Mouse (Mus musculus): ENCODE results near the gene Anapc4. TPM values are rescaled to one million over a fixed set of nuclear protein-coding genes. Genes with fewer than 3 reads are reported as not detected.

Anapc4 gene
- 105 and 106 TPM in 2 replicates for polyA plus RNA-seq (2015; fragmentation: Nextera tagmentation; extraction: Ambion mirVana)

GRCm38 (mm10) chr5:52833761-52834274 is at the start of gene Anapc4:
Gene Anapc4, plus strand, starts transcription at chr5:52834012.
- no peaks in the 10 kb centered on the region for H3K9me3 ChIP-seq (ENCODE audit: low read length)
- peak within 1 kb of the TSS; percentile 89 for H3K4me2 ChIP-seq (replicated peaks; ENCODE audit: low read depth, low read length)
- H3K36me3 ChIP-seq (ENCODE audit: insufficient read depth, low read length) = 0 out of 2 replicates have a peak, but pooled peaks cover 6% of the 10 kb centered on the region
- peaks cover 23% of the 10 kb centered on the region for H3K4me1 ChIP-seq (ENCODE audit: insufficient read depth, low read length)
- WGBS = under 1% methylated on average over 43 of the region's 50 CpGs
- H3K27ac ChIP-seq (ENCODE audit: low read length) = peak within 1 kb of the TSS; percentile 93
- no peaks in the 10 kb centered on the region for H3K27me3 ChIP-seq (ENCODE audit: insufficient read depth, low read length)
- peak within 1 kb of the TSS; percentile 93 for H3K4me3 ChIP-seq (ENCODE audit: low read length)
- peak; percentile 100 for ATAC-seq (ENCODE audit: low FRiP score, low TSS enrichment)
- H3K9ac ChIP-seq (replicated peaks; ENCODE audit: low read length) = peak within 1 kb of the TSS; percentile 95

GRCm38 (mm10) chr5:52786556-52787322 is 47.1 kb upstream of the Anapc4 start:
- Histone ChIP-seq H3K27me3 (ENCODE audit: insufficient read depth, low read length) (no peaks in the 10 kb centered on the region), H3K36me3 (ENCODE audit: insufficient read depth, low read length) (peaks cover 18% of the 10 kb centered on the region), H3K4me3 (ENCODE audit: low read length) (no peak overlapping the region), H3K4me1 (ENCODE audit: insufficient read depth, low read length) (no peaks in the 10 kb centered on the region), H3K4me2 (replicated peaks; ENCODE audit: low read depth, low read length) (no peak overlapping the region), H3K9ac (replicated peaks; ENCODE audit: low read length) (no peak overlapping the region), H3K27ac (ENCODE audit: low read length) (no peak overlapping the region), H3K9me3 (ENCODE audit: low read length) (0 out of 2 replicates have a peak, but pooled peaks cover 2% of the 10 kb centered on the region)
- 72% methylated on average over 7 of the region's 7 CpGs for WGBS
- no peak for ATAC-seq (ENCODE audit: low FRiP score, low TSS enrichment)

GRCm38 (mm10) chr5:52793230-52793629 is 40.6 kb upstream of the Anapc4 start:
- H3K4me3 ChIP-seq (ENCODE audit: low read length) = no peak overlapping the region
- no peak for ATAC-seq (ENCODE audit: low FRiP score, low TSS enrichment)
- WGBS = 94% methylated on average over 9 of the region's 9 CpGs
- peaks cover 26% of the 10 kb centered on the region for H3K36me3 ChIP-seq (ENCODE audit: insufficient read depth, low read length)
- no peak overlapping the region for H3K9ac ChIP-seq (replicated peaks; ENCODE audit: low read length)
- H3K27me3 ChIP-seq (ENCODE audit: insufficient read depth, low read length) = no peaks in the 10 kb centered on the region
- H3K27ac ChIP-seq (ENCODE audit: low read length) = no peak overlapping the region
- no peaks in the 10 kb centered on the region for H3K4me1 ChIP-seq (ENCODE audit: insufficient read depth, low read length)
- no peak overlapping the region for H3K4me2 ChIP-seq (replicated peaks; ENCODE audit: low read depth, low read length)
- no peaks in the 10 kb centered on the region for H3K9me3 ChIP-seq (ENCODE audit: low read length)

- Histone ChIP-seq H3K27me3 (ENCODE audit: insufficient read depth, low read length) (no peaks in the 10 kb centered on the region), H3K36me3 (ENCODE audit: insufficient read depth, low read length) (peaks cover 29% of the 10 kb centered on the region), H3K9me3 (ENCODE audit: low read length) (no peaks in the 10 kb centered on the region), H3K4me1 (ENCODE audit: insufficient read depth, low read length) (no peaks in the 10 kb centered on the region), H3K9ac (replicated peaks; ENCODE audit: low read length) (no peak overlapping the region), H3K27ac (ENCODE audit: low read length) (no peak overlapping the region), H3K4me3 (ENCODE audit: low read length) (no peak overlapping the region), H3K4me2 (replicated peaks; ENCODE audit: low read depth, low read length) (no peak overlapping the region)
- 90% methylated on average over 9 of the region's 9 CpGs for WGBS
- ATAC-seq (ENCODE audit: low FRiP score, low TSS enrichment) = no peak
Measured at GRCm38 (mm10) chr5:52794109-52794508, 39.7 kb upstream of the Anapc4 start.

GRCm38 (mm10) chr5:52799274-52799985 is 34.4 kb upstream of the Anapc4 start:
- Histone ChIP-seq H3K36me3 (ENCODE audit: insufficient read depth, low read length) (peaks cover 31% of the 10 kb centered on the region), H3K4me3 (ENCODE audit: low read length) (no peak overlapping the region), H3K9ac (replicated peaks; ENCODE audit: low read length) (no peak overlapping the region), H3K27ac (ENCODE audit: low read length) (no peak overlapping the region), H3K4me1 (ENCODE audit: insufficient read depth, low read length) (no peaks in the 10 kb centered on the region), H3K27me3 (ENCODE audit: insufficient read depth, low read length) (no peaks in the 10 kb centered on the region), H3K4me2 (replicated peaks; ENCODE audit: low read depth, low read length) (no peak overlapping the region), H3K9me3 (ENCODE audit: low read length) (no peaks in the 10 kb centered on the region)
- ATAC-seq (ENCODE audit: low FRiP score, low TSS enrichment) = no peak
- WGBS = 93% methylated on average over 12 of the region's 12 CpGs

GRCm38 (mm10) chr5:52805801-52806200 is 28.0 kb upstream of the Anapc4 start:
- Histone ChIP-seq H3K4me2 (replicated peaks; ENCODE audit: low read depth, low read length) (no peak overlapping the region), H3K27ac (ENCODE audit: low read length) (no peak overlapping the region), H3K4me3 (ENCODE audit: low read length) (no peak overlapping the region), H3K36me3 (ENCODE audit: insufficient read depth, low read length) (peaks cover 13% of the 10 kb centered on the region), H3K9me3 (ENCODE audit: low read length) (no peaks in the 10 kb centered on the region), H3K27me3 (ENCODE audit: insufficient read depth, low read length) (no peaks in the 10 kb centered on the region), H3K9ac (replicated peaks; ENCODE audit: low read length) (no peak overlapping the region), H3K4me1 (ENCODE audit: insufficient read depth, low read length) (no peaks in the 10 kb centered on the region)
- no peak for ATAC-seq (ENCODE audit: low FRiP score, low TSS enrichment)
- WGBS = 73% methylated on average over 4 of the region's 4 CpGs

- Histone ChIP-seq H3K27me3 (ENCODE audit: insufficient read depth, low read length) (no peaks in the 10 kb centered on the region), H3K4me3 (ENCODE audit: low read length) (no peak overlapping the region), H3K4me2 (replicated peaks; ENCODE audit: low read depth, low read length) (no peak overlapping the region), H3K9ac (replicated peaks; ENCODE audit: low read length) (no peak overlapping the region), H3K36me3 (ENCODE audit: insufficient read depth, low read length) (peaks cover 13% of the 10 kb centered on the region), H3K4me1 (ENCODE audit: insufficient read depth, low read length) (no peaks in the 10 kb centered on the region), H3K27ac (ENCODE audit: low read length) (no peak overlapping the region), H3K9me3 (ENCODE audit: low read length) (no peaks in the 10 kb centered on the region)
- 83% methylated on average over 8 of the region's 8 CpGs for WGBS
- ATAC-seq (ENCODE audit: low FRiP score, low TSS enrichment) = no peak
Measured at GRCm38 (mm10) chr5:52806349-52806748, 27.5 kb upstream of the Anapc4 start.

- no peaks in the 10 kb centered on the region for H3K9me3 ChIP-seq (ENCODE audit: low read length)
- H3K27ac ChIP-seq (ENCODE audit: low read length) = no peak overlapping the region
- no peak overlapping the region for H3K9ac ChIP-seq (replicated peaks; ENCODE audit: low read length)
- no peak overlapping the region for H3K4me2 ChIP-seq (replicated peaks; ENCODE audit: low read depth, low read length)
- H3K36me3 ChIP-seq (ENCODE audit: insufficient read depth, low read length) = peaks cover 13% of the 10 kb centered on the region
- no peak for ATAC-seq (ENCODE audit: low FRiP score, low TSS enrichment)
- no peak overlapping the region for H3K4me3 ChIP-seq (ENCODE audit: low read length)
- WGBS = 86% methylated on average over 7 of the region's 7 CpGs
- no peaks in the 10 kb centered on the region for H3K4me1 ChIP-seq (ENCODE audit: insufficient read depth, low read length)
- H3K27me3 ChIP-seq (ENCODE audit: insufficient read depth, low read length) = no peaks in the 10 kb centered on the region
Measured at GRCm38 (mm10) chr5:52807030-52807429, 26.8 kb upstream of the Anapc4 start.

- no peak overlapping the region for H3K27ac ChIP-seq (ENCODE audit: low read length)
- peaks cover 18% of the 10 kb centered on the region for H3K36me3 ChIP-seq (ENCODE audit: insufficient read depth, low read length)
- WGBS = 98% methylated on average over 6 of the region's 6 CpGs
- no peak overlapping the region for H3K4me3 ChIP-seq (ENCODE audit: low read length)
- no peak overlapping the region for H3K9ac ChIP-seq (replicated peaks; ENCODE audit: low read length)
- H3K9me3 ChIP-seq (ENCODE audit: low read length) = no peaks in the 10 kb centered on the region
- no peaks in the 10 kb centered on the region for H3K4me1 ChIP-seq (ENCODE audit: insufficient read depth, low read length)
- ATAC-seq (ENCODE audit: low FRiP score, low TSS enrichment) = no peak
- H3K4me2 ChIP-seq (replicated peaks; ENCODE audit: low read depth, low read length) = no peak overlapping the region
- H3K27me3 ChIP-seq (ENCODE audit: insufficient read depth, low read length) = no peaks in the 10 kb centered on the region
Measured at GRCm38 (mm10) chr5:52810446-52810845, 23.4 kb upstream of the Anapc4 start.

- H3K27ac ChIP-seq (ENCODE audit: low read length) = no peak overlapping the region
- H3K36me3 ChIP-seq (ENCODE audit: insufficient read depth, low read length) = peaks cover 18% of the 10 kb centered on the region
- no peak overlapping the region for H3K4me2 ChIP-seq (replicated peaks; ENCODE audit: low read depth, low read length)
- H3K9ac ChIP-seq (replicated peaks; ENCODE audit: low read length) = no peak overlapping the region
- WGBS = 85% methylated on average over 14 of the region's 14 CpGs
- no peaks in the 10 kb centered on the region for H3K9me3 ChIP-seq (ENCODE audit: low read length)
- H3K4me1 ChIP-seq (ENCODE audit: insufficient read depth, low read length) = no peaks in the 10 kb centered on the region
- H3K27me3 ChIP-seq (ENCODE audit: insufficient read depth, low read length) = no peaks in the 10 kb centered on the region
- H3K4me3 ChIP-seq (ENCODE audit: low read length) = no peak overlapping the region
- ATAC-seq (ENCODE audit: low FRiP score, low TSS enrichment) = no peak
Measured at GRCm38 (mm10) chr5:52811056-52811455, 22.8 kb upstream of the Anapc4 start.
